Mouse (Mus musculus): ENCODE measurements around the gene Slc30a2.
"Not testable (repeated sequence)": the region's sequence is repeated elsewhere in the genome, so short reads cannot be mapped to it uniquely, and the experiment has no call there.

Slc30a2 gene

GRCm38 (mm10) chr4:134343071-134344031, at the start of gene Slc30a2:
Slc30a2 (plus strand) TSS chr4:134343181.
- DNase-seq, result peak in 1 of 2 experiments; percentile 27

- DNase-seq, result peak in 1 of 2 experiments; percentile 28
Measured at GRCm38 (mm10) chr4:134293692-134294163, 49.3 kb upstream of the Slc30a2 start.

- DNase-seq, result not testable (repeated sequence)
Measured at GRCm38 (mm10) chr4:134296096-134296495, 46.9 kb upstream of the Slc30a2 start.

- DNase-seq, result no peak
Measured at GRCm38 (mm10) chr4:134296523-134296922, 46.5 kb upstream of the Slc30a2 start.

GRCm38 (mm10) chr4:134297369-134297768, 45.6 kb upstream of the Slc30a2 start:
- no peak for DNase-seq

- no peak for DNase-seq
Measured at GRCm38 (mm10) chr4:134298626-134299497, 44.1 kb upstream of the Slc30a2 start.

- no peak for DNase-seq
Measured at GRCm38 (mm10) chr4:134299498-134299810, 43.5 kb upstream of the Slc30a2 start.

- DNase-seq, result no peak
Measured at GRCm38 (mm10) chr4:134300316-134300715, 42.7 kb upstream of the Slc30a2 start.

GRCm38 (mm10) chr4:134302084-134302483, 40.9 kb upstream of the Slc30a2 start:
- no peak for DNase-seq

GRCm38 (mm10) chr4:134306963-134307362, 36.0 kb upstream of the Slc30a2 start:
- no peak for DNase-seq

GRCm38 (mm10) chr4:134307367-134308072, 35.5 kb upstream of the Slc30a2 start:
- peak; percentile 44 to 62 for DNase-seq

GRCm38 (mm10) chr4:134310106-134310505, 32.9 kb upstream of the Slc30a2 start:
- DNase-seq, result no peak

- no peak for DNase-seq
Measured at GRCm38 (mm10) chr4:134310656-134311055, 32.3 kb upstream of the Slc30a2 start.

GRCm38 (mm10) chr4:134311784-134312183, 31.2 kb upstream of the Slc30a2 start:
- DNase-seq, result no peak

GRCm38 (mm10) chr4:134312341-134312740, 30.6 kb upstream of the Slc30a2 start:
- no peak for DNase-seq

GRCm38 (mm10) chr4:134312901-134313300, 30.1 kb upstream of the Slc30a2 start:
- peak; percentile 44 to 61 for DNase-seq

GRCm38 (mm10) chr4:134314081-134314655, 28.8 kb upstream of the Slc30a2 start:
- peak; percentile 71 to 81 for DNase-seq

- DNase-seq, result peak; percentile 29 to 52
Measured at GRCm38 (mm10) chr4:134314876-134315275, 28.1 kb upstream of the Slc30a2 start, which contains the start of gene Trim63. Trim63 (plus strand) TSS chr4:134315120.

- no peak for DNase-seq
Measured at GRCm38 (mm10) chr4:134315470-134315869, 27.5 kb upstream of the Slc30a2 start.

GRCm38 (mm10) chr4:134316390-134316789, 26.6 kb upstream of the Slc30a2 start:
- no peak for DNase-seq

GRCm38 (mm10) chr4:134319074-134319473, 23.9 kb upstream of the Slc30a2 start:
- no peak for DNase-seq

- no peak for DNase-seq
Measured at GRCm38 (mm10) chr4:134319674-134320073, 23.3 kb upstream of the Slc30a2 start.
